Mouse (Mus musculus): Measurements from ENCODE around the gene Fat3. TPM values are rescaled to one million over a fixed set of nuclear protein-coding genes. Genes with fewer than 3 reads are reported as not detected.

Fat3 gene
- polyA plus RNA-seq, 1 experiment from 2014 or later, result 3.4 TPM

DNA sequence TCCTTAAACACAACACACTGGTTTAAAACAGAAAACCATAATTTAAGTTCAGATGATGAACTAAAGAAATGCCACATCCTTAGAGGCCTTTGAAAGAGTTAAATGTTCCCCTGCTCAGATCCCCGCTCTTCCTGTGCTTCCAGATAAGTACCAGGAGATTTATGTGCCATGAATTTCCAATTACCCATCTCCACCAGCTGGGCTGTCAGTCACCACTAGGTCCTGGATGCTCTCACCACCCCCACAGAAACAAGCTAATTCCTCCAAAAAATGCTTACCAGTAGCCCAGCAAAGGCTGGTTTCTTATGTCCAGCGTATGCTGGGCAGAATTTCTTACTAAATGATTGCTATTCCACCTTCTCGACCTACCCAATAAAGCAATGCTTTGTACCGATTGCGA lies 72.5 kb downstream of the Fat3 start:
- no peaks in the 10 kb centered on the region for H3K4me1 ChIP-seq
- H3K4me2 ChIP-seq, result no peak overlapping the region
- H3K27ac ChIP-seq, result no peak overlapping the region
- no peak overlapping the region for H3K9ac ChIP-seq
- H3K27me3 ChIP-seq, result no peaks in the 10 kb centered on the region
- H3K36me3 ChIP-seq, result no peaks in the 10 kb centered on the region
- WGBS, result 73% methylated on average over 5 of the region's 5 CpGs
- no peaks in the 10 kb centered on the region for H3K9me3 ChIP-seq
- no peak overlapping the region for H3K4me3 ChIP-seq
- ATAC-seq (ENCODE audit: insufficient number of reproducible peaks, insufficient read depth, low FRiP score, low TSS enrichment, low read depth), result no peak

- H3K4me1 ChIP-seq, result no peaks in the 10 kb centered on the region
- H3K9ac ChIP-seq, result no peak overlapping the region
- no peak overlapping the region for H3K4me3 ChIP-seq
- no peaks in the 10 kb centered on the region for H3K36me3 ChIP-seq
- WGBS, result 95% methylated on average over 2 of the region's 2 CpGs
- H3K27ac ChIP-seq, result no peak overlapping the region
- ATAC-seq (ENCODE audit: insufficient number of reproducible peaks, insufficient read depth, low FRiP score, low TSS enrichment, low read depth), result no peak
- no peak overlapping the region for H3K4me2 ChIP-seq
- H3K9me3 ChIP-seq, result no peaks in the 10 kb centered on the region
- no peaks in the 10 kb centered on the region for H3K27me3 ChIP-seq
Measured at GRCm38 (mm10) chr9:16422707-16423106, 78.4 kb downstream of the Fat3 start.

- H3K9ac ChIP-seq, result no peak overlapping the region
- ATAC-seq (ENCODE audit: insufficient number of reproducible peaks, insufficient read depth, low FRiP score, low TSS enrichment, low read depth), result no peak
Measured at GRCm38 (mm10) chr9:16402815-16403214, 98.3 kb downstream of the Fat3 start.

GRCm38 (mm10) chr9:16398734-16399686 lies 102.1 kb downstream of the Fat3 start:
- H3K4me3 ChIP-seq, result no peak overlapping the region
- H3K36me3 ChIP-seq, result no peaks in the 10 kb centered on the region
- H3K9ac ChIP-seq, result no peak overlapping the region
- no peak for ATAC-seq (ENCODE audit: insufficient number of reproducible peaks, insufficient read depth, low FRiP score, low TSS enrichment, low read depth)
- 70% methylated on average over 6 of the region's 6 CpGs for WGBS
- H3K4me2 ChIP-seq, result no peak overlapping the region
- no peaks in the 10 kb centered on the region for H3K27me3 ChIP-seq
- H3K27ac ChIP-seq, result no peak overlapping the region
- no peaks in the 10 kb centered on the region for H3K4me1 ChIP-seq
- no peaks in the 10 kb centered on the region for H3K9me3 ChIP-seq

More at GRCm38 (mm10) chr9:16402815-16403214, 98.3 kb downstream of the Fat3 start:
- Histone ChIP-seq H3K27ac (no peak overlapping the region), H3K36me3 (no peaks in the 10 kb centered on the region), H3K4me1 (no peaks in the 10 kb centered on the region), H3K4me2 (no peak overlapping the region), H3K27me3 (no peaks in the 10 kb centered on the region), H3K4me3 (no peak overlapping the region), H3K9me3 (no peaks in the 10 kb centered on the region)
- 74% methylated on average over 3 of the region's 3 CpGs for WGBS

DNA sequence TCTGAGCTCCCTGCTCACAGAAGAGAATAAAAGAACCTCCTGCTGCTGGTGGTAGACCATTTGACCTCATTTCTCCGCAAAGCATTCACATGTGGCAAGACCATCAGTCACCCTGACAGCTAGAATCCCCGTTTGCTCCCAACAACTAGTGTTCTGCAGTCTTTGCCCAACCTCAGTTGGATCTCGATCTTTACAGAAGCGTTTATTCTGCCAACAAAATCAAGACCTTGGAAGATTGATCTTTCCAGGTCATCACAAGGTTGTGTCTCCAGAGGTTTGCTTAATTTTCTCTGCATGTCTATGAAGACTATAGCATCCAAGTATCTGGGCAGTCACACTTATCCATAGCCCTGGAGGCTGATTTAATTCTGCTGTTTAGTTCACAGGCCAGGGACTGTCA lies 111.9 kb downstream of the Fat3 start:
- Histone ChIP-seq H3K36me3 (no peaks in the 10 kb centered on the region), H3K27me3 (no peaks in the 10 kb centered on the region), H3K9me3 (no peaks in the 10 kb centered on the region), H3K4me3 (no peak overlapping the region), H3K9ac (no peak overlapping the region), H3K27ac (no peak overlapping the region), H3K4me2 (no peak overlapping the region), H3K4me1 (no peaks in the 10 kb centered on the region)
- no peak for ATAC-seq (ENCODE audit: insufficient number of reproducible peaks, insufficient read depth, low FRiP score, low TSS enrichment, low read depth)
- WGBS, result 65% methylated on average over 4 of the region's 4 CpGs

GRCm38 (mm10) chr9:16387527-16387926 lies 113.6 kb downstream of the Fat3 start:
- Histone ChIP-seq H3K4me2 (no peak overlapping the region), H3K36me3 (no peaks in the 10 kb centered on the region), H3K9me3 (no peaks in the 10 kb centered on the region), H3K27me3 (no peaks in the 10 kb centered on the region), H3K4me3 (no peak overlapping the region), H3K4me1 (no peaks in the 10 kb centered on the region), H3K27ac (no peak overlapping the region), H3K9ac (no peak overlapping the region)
- ATAC-seq (ENCODE audit: insufficient number of reproducible peaks, insufficient read depth, low FRiP score, low TSS enrichment, low read depth), result no peak

- no peak for ATAC-seq (ENCODE audit: insufficient number of reproducible peaks, insufficient read depth, low FRiP score, low TSS enrichment, low read depth)
- no peak overlapping the region for H3K27ac ChIP-seq
- no peaks in the 10 kb centered on the region for H3K4me1 ChIP-seq
- H3K36me3 ChIP-seq, result no peaks in the 10 kb centered on the region
- 79% methylated on average over 3 of the region's 3 CpGs for WGBS
- no peak overlapping the region for H3K9ac ChIP-seq
- H3K4me2 ChIP-seq, result no peak overlapping the region
- H3K27me3 ChIP-seq, result no peaks in the 10 kb centered on the region
- no peak overlapping the region for H3K4me3 ChIP-seq
- no peaks in the 10 kb centered on the region for H3K9me3 ChIP-seq
Measured at GRCm38 (mm10) chr9:16363713-16364112, 137.4 kb downstream of the Fat3 start.

GRCm38 (mm10) chr9:16361811-16362210 lies 139.3 kb downstream of the Fat3 start:
- Histone ChIP-seq H3K27ac (no peak overlapping the region), H3K36me3 (no peaks in the 10 kb centered on the region), H3K9ac (no peak overlapping the region), H3K27me3 (no peaks in the 10 kb centered on the region), H3K4me3 (no peak overlapping the region), H3K4me1 (no peaks in the 10 kb centered on the region), H3K4me2 (no peak overlapping the region), H3K9me3 (no peaks in the 10 kb centered on the region)
- no peak for ATAC-seq (ENCODE audit: insufficient number of reproducible peaks, insufficient read depth, low FRiP score, low TSS enrichment, low read depth)
- WGBS, result 13% methylated on average over 5 of the region's 5 CpGs

DNA sequence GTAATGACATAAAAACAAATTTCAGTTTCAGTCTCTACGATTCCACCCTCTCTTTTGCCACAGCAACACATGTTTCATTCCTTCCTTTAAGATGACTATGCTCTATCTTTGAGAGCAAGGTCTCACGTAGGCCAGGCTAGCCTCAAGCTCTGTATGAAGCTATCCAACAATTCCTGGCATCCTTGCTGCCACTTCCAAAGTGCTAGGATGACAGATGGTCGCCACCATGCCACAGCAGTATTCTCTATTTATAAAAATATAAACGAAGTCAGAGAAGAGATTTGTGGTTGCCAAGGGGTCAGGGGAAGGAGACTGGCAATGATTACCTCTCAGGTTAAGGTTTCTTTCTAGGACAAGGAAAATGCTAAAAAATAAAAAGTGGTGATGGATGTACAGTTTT lies 144.4 kb downstream of the Fat3 start:
- Histone ChIP-seq H3K9ac (no peak overlapping the region), H3K27me3 (no peaks in the 10 kb centered on the region), H3K27ac (no peak overlapping the region), H3K4me1 (0 out of 2 replicates have a peak, but pooled peaks cover 2% of the 10 kb centered on the region), H3K4me2 (no peak overlapping the region), H3K9me3 (no peaks in the 10 kb centered on the region), H3K4me3 (no peak overlapping the region), H3K36me3 (no peaks in the 10 kb centered on the region)
- WGBS, result 86% methylated on average over 4 of the region's 4 CpGs
- no peak for ATAC-seq (ENCODE audit: insufficient number of reproducible peaks, insufficient read depth, low FRiP score, low TSS enrichment, low read depth)

GRCm38 (mm10) chr9:16354906-16355305 lies 146.2 kb downstream of the Fat3 start:
- Histone ChIP-seq H3K4me3 (no peak overlapping the region), H3K27ac (no peak overlapping the region), H3K9me3 (no peaks in the 10 kb centered on the region), H3K4me1 (0 out of 2 replicates have a peak, but pooled peaks cover 2% of the 10 kb centered on the region), H3K9ac (no peak overlapping the region), H3K27me3 (no peaks in the 10 kb centered on the region), H3K36me3 (no peaks in the 10 kb centered on the region), H3K4me2 (no peak overlapping the region)
- no peak for ATAC-seq (ENCODE audit: insufficient number of reproducible peaks, insufficient read depth, low FRiP score, low TSS enrichment, low read depth)
- WGBS, result 14% methylated on average over 1 of the region's 1 CpGs

DNA sequence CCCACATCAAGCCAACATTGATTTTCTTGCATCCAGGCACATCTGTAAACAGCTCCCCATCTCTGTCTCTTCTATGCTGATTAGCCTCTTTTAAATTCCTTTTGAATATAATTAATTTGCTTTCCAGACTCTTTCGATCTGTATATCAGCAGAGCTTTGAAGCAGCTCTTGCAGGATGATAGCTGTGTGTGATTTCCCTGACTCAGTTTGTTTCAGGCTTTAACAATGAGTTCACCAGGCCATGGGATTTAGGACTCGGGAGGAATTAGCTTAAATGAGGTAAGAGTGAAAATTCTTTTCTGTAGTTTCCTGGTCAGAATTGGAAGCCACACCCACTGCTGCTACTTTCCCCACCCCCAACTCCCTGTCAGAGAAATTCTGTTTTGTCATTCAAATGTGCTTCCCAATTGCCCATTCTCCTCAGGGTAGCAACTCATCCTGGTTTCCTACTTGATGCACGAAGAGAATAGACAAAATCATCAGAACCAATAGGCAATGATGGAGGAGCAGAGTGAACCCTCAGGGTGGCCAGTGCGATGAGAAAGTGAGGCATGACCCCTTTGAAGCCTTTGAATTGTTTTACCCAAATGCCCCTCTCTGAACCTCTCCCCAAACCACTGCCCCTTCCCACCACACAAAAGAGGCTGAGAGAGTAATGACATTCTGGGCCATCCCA lies 147.9 kb downstream of the Fat3 start:
- Histone ChIP-seq H3K4me1 (0 out of 2 replicates have a peak, but pooled peaks cover 2% of the 10 kb centered on the region), H3K9me3 (no peaks in the 10 kb centered on the region), H3K27ac (no peak overlapping the region), H3K36me3 (no peaks in the 10 kb centered on the region), H3K4me2 (no peak overlapping the region), H3K9ac (no peak overlapping the region), H3K4me3 (no peak overlapping the region), H3K27me3 (no peaks in the 10 kb centered on the region)
- 22% methylated on average over 4 of the region's 4 CpGs for WGBS
- ATAC-seq (ENCODE audit: insufficient number of reproducible peaks, insufficient read depth, low FRiP score, low TSS enrichment, low read depth), result no peak
